Mouse (Mus musculus) embryonic facial prominence, embryonic 11.5 days (tissue): ENCODE results near the gene Atp1a1. TPM values are rescaled to one million over a fixed set of nuclear protein-coding genes. Genes with fewer than 3 reads are reported as not detected.

Source experiments
- ATAC-seq: fragments of 200-750 bp; cut with Nextera tagmentation; replicated peaks from 2 replicates; pipeline ENCODE4 v1.8.0; 2017; ENCODE audit warnings: low read depth; ENCODE audit not compliant: insufficient number of reproducible peaks, low FRiP score, low TSS enrichment
- DNase-seq: peaks from one replicate; pipeline ENCODE4 v3.0.0-alpha.2; 2015; ENCODE audit warnings: low spot score
- H3K27ac ChIP-seq: fragments of 300-500 bp; sonication (generic); replicated peaks from 2 replicates; pipeline ENCODE4 v1.5.1; 2014; ENCODE audit warnings: mild to moderate bottlenecking, low read depth, low read length, control low read depth
- H3K27me3 ChIP-seq: fragments of 300-500 bp; sonication (generic); 2 replicates; pipeline ENCODE4 v1.6.1; 2014; ENCODE audit warnings: mild to moderate bottlenecking, low read length, moderate library complexity, mixed read lengths; ENCODE audit not compliant: control insufficient read depth, insufficient read depth
- H3K36me3 ChIP-seq: fragments of 300-500 bp; sonication (generic); replicated peaks from 2 replicates; pipeline ENCODE4 v1.6.1; 2014; ENCODE audit warnings: low read depth, mild to moderate bottlenecking, low read length, moderate library complexity, mixed read lengths; ENCODE audit not compliant: control insufficient read depth, insufficient read depth
- H3K4me1 ChIP-seq: fragments of 300-500 bp; sonication (generic); 2 replicates; pipeline ENCODE4 v1.6.1; 2014; ENCODE audit warnings: low read length, mixed read lengths; ENCODE audit not compliant: control insufficient read depth, insufficient read depth
- H3K4me2 ChIP-seq: fragments of 300-500 bp; sonication (generic); 2 replicates; pipeline ENCODE4 v1.6.1; 2014; ENCODE audit warnings: low read depth, mild to moderate bottlenecking, control low read depth, low read length, moderate library complexity
- H3K4me3 ChIP-seq: fragments of 300-500 bp; sonication (generic); 2 replicates; pipeline ENCODE4 v1.5.1; 2014; ENCODE audit warnings: low read depth, low read length, control low read depth
- H3K9ac ChIP-seq: fragments of 300-500 bp; sonication (generic); replicated peaks from 2 replicates; pipeline ENCODE4 v1.6.1; 2014; ENCODE audit warnings: mild to moderate bottlenecking, control low read depth, low read length
- H3K9me3 ChIP-seq: fragments of 300-500 bp; sonication (generic); replicated peaks from 2 replicates; pipeline ENCODE4 v1.6.1; 2016; ENCODE audit warnings: mild to moderate bottlenecking, low read length, inconsistent platforms, mixed read lengths; ENCODE audit not compliant: control insufficient read depth
- WGBS: fragments of 180-500 bp; shearing (Covaris S2); extraction: QIAGEN DNeasy Blood & Tissue Kit; methylation state at CpG from one replicate; pipeline ENCODE4 v1.1.7; 2014; 5-methylcytosine and 5-hydroxymethylcytosine counted together
- polyA plus RNA-seq: library from polyadenylated mRNA; unstranded; fragments of >200 nt; fragmentation: Nextera tagmentation; extraction: Ambion mirVana; gene quantifications from 2 replicates; pipeline ENCODE4 v1.2.1, GENCODE M21; 2014

Gene Atp1a1
- polyA plus RNA-seq, 1 experiment from 2014 or later = 87.9 TPM

DNA sequence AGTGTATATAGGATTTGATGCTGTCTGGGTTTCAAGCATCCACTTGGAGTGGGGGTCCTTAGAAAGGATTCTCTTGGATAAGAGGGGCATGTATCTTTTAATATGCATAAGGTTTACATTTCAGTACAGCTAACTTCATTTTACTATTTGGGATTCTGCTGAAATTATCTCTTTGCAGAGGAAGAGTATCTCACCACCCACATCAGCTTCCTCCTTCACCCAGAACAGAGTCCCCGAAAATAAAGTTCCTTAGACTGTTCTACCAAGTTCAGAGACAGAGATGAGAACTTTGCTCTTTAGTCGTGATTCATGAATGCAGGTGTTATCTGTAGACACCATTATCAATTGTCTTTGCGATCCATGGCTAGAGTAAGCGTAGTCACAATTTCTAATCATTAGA lies 14.5 kb upstream of the Atp1a1 start:
- Histone ChIP-seq H3K27ac (no peak overlapping the region), H3K4me1 (no peaks in the 10 kb centered on the region), H3K9me3 (no peaks in the 10 kb centered on the region), H3K36me3 (no peaks in the 10 kb centered on the region), H3K9ac (no peak overlapping the region), H3K27me3 (no peaks in the 10 kb centered on the region), H3K4me3 (no peak overlapping the region), H3K4me2 (no peak overlapping the region)
- ATAC-seq (no peak), DNase-seq (no peak)
- 82% methylated on average over 4 of the region's 4 CpGs for WGBS

DNA sequence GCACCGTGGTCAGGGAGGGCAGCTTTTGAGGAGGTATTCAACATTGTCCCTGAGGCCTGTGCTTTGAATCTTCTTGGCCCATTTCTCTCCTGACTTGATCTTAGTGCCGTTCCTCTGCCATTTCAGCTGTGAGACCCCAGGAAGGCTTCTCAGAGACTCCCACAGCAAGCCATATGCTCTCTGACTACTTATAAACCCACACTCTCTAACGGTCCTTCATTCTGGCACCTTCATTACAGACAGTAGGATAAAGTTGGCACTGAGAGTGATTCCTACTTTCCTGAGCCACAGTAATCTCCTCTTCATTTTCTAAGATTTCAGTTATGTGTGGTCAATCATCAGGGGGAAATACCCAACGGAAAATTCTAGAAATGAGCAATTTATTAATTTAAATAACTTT lies 14.0 kb upstream of the Atp1a1 start:
- no peak overlapping the region for H3K4me3 ChIP-seq
- ATAC-seq (no peak), DNase-seq (no peak)
- H3K9me3 ChIP-seq = no peaks in the 10 kb centered on the region
- no peak overlapping the region for H3K4me2 ChIP-seq
- no peaks in the 10 kb centered on the region for H3K4me1 ChIP-seq
- H3K36me3 ChIP-seq = no peaks in the 10 kb centered on the region
- 84% methylated on average over 4 of the region's 4 CpGs for WGBS
- no peaks in the 10 kb centered on the region for H3K27me3 ChIP-seq
- no peak overlapping the region for H3K9ac ChIP-seq
- H3K27ac ChIP-seq = no peak overlapping the region

DNA sequence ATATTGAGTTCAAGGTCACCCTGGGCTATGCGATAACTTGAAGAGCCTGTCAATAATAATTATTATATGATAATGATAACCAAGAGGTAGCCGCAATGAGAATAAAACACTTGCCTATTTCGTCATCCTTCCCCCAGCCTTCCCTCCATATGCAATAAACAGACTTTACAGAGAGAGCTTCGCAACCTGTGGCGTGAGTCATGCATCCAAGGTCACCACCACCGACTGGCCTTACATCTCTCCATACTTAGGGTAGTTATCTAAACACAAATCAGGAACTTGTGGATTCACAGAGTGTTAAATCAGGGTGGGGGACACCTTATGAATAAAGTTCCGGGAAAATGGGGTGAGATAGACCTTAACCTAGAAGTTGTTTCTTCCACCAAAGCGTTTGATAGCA lies 13.0 kb upstream of the Atp1a1 start:
- WGBS = 88% methylated on average over 8 of the region's 8 CpGs
- H3K4me1 ChIP-seq = no peaks in the 10 kb centered on the region
- no peak overlapping the region for H3K4me3 ChIP-seq
- DNase-seq (no peak), ATAC-seq (no peak)
- no peaks in the 10 kb centered on the region for H3K27me3 ChIP-seq
- no peaks in the 10 kb centered on the region for H3K9me3 ChIP-seq
- no peak overlapping the region for H3K4me2 ChIP-seq
- H3K9ac ChIP-seq = no peak overlapping the region
- H3K27ac ChIP-seq = no peak overlapping the region
- H3K36me3 ChIP-seq = no peaks in the 10 kb centered on the region

DNA sequence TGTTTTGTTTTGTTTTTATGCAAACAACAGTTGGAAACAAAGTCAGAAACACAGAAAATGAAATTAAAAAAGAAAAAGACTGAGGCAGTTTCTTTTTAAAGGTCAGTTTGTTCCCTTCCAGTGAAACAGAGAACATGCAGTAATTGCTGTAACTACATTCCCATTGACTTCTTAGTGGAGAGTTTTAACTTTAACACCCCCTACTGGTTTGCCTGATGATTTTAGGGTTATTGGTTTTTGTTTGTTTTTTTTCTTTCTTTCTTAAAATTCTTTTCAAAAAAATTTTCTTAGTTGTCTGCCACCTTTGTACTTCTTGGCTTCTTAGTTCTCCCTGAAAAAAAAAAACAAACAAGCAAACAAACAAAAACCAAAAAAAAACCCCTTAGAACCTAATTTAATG lies 12.5 kb upstream of the Atp1a1 start:
- no peaks in the 10 kb centered on the region for H3K27me3 ChIP-seq
- ATAC-seq (no peak), DNase-seq (no peak)
- H3K27ac ChIP-seq = no peak overlapping the region
- H3K4me3 ChIP-seq = no peak overlapping the region
- no peaks in the 10 kb centered on the region for H3K36me3 ChIP-seq
- no peak overlapping the region for H3K9ac ChIP-seq
- H3K4me1 ChIP-seq = no peaks in the 10 kb centered on the region
- no peaks in the 10 kb centered on the region for H3K9me3 ChIP-seq
- no peak overlapping the region for H3K4me2 ChIP-seq

DNA sequence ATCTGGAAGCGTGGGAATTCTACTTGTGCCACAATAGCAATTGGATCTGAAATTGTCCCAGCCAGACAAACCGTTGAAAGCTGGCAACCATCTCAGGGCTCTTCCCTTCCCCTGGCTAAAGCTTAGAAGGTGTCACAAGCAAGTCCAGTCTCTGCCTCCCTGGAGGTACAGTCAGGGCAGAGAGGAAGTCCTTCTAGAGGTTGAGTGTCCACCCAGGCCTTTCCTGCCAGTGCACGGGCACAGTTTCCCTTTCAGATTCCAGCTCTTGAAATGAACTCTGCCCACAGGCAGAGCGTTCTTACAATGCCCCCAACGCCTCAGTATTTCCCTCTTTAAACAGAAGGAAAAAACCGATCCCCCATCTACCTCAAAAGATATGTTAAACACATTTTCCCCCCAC lies 11.4 kb upstream of the Atp1a1 start:
- Histone ChIP-seq H3K9ac (no peak overlapping the region), H3K36me3 (no peaks in the 10 kb centered on the region), H3K27ac (no peak overlapping the region), H3K4me1 (no peaks in the 10 kb centered on the region; the same call in 1 of the 2 replicates), H3K4me2 (no peak overlapping the region), H3K9me3 (no peaks in the 10 kb centered on the region), H3K27me3 (no peaks in the 10 kb centered on the region), H3K4me3 (no peak overlapping the region)
- DNase-seq = no peak
- WGBS = 82% methylated on average over 6 of the region's 6 CpGs
- ATAC-seq = no peak

DNA sequence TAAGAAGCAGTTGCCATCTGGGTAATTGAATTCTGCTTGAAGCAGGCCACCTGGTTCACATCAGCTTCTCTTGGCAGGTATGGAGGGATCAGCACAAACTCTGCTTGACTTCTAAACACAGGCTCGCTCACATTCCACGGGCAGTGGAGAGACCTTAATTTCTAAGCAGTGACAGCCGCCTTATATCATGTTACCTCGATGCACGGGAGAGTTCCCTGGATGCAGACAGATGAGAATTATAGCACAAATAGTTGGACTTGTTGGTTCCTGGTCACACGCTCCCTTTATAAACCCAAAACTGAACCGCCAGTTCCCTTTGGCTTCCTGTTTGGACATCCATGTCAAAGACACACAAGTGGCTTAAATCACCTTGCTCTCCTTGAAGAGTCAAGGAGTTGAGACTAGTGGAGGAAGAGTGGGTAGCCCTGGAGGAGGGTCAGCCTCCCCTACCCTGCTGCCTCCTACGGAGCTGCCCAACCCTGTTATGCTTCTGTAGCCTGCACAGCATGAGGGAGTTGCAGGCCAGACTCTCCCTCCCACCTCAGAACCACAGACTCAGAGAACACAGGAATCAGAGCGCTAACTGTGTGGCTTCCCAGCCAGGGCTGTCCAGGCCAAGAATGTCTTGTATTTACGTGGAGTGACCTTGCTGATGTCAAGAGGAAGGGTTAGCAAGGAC lies 7.5 kb upstream of the Atp1a1 start:
- Histone ChIP-seq H3K9me3 (no peaks in the 10 kb centered on the region), H3K27me3 (no peaks in the 10 kb centered on the region), H3K4me1 (no peaks in the 10 kb centered on the region; the same call in 1 of the 2 replicates), H3K9ac (no peak overlapping the region), H3K4me3 (no peak overlapping the region), H3K4me2 (no peak overlapping the region), H3K27ac (peak overlapping the region; percentile 43), H3K36me3 (no peaks in the 10 kb centered on the region)
- peak; percentile 79 for ATAC-seq
- peak; percentile 85 for DNase-seq
- 32% methylated on average over 10 of the region's 10 CpGs for WGBS

DNA sequence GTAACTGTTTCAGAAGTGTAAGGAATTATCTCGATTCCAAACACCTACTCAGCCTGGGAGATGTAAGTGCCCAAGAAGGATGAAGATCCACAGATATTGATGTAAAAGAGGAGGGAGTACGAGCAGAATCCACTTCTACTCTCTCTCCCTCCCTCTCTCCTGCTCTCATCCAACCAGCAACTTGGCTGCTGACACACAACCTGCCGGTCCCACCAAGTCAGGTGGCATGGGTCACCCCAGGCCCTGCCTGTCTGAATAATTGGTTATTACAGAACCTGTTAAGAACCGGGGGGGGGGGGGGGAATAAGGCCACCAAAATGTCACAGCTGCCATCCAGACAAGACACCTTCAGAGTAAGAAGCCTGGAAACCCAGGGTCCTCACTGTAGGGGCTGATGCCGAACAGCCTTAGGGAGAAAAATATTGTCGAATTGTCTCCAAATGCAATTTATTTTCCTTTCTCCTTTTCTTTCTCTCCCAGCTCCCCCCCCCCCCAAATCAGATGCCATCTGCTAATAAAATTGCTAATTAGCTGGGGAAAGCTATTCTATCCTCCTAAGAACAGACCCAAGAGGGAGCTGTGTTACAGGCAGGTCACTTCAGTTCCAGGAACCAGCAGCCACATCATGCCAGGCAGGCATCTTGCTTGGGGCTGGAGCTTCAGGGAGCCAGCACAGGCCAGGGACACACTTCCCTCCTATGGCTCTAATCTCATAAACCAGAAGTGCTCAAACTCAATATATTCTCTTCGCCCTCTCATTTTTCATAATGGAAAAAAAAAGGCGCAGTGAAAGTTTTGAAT lies 6.7 kb upstream of the Atp1a1 start:
- H3K9me3 ChIP-seq = no peaks in the 10 kb centered on the region
- H3K36me3 ChIP-seq = no peaks in the 10 kb centered on the region
- H3K4me2 ChIP-seq = no peak overlapping the region
- WGBS = 55% methylated on average over 8 of the region's 8 CpGs
- H3K9ac ChIP-seq = no peak overlapping the region
- H3K27me3 ChIP-seq = no peaks in the 10 kb centered on the region
- H3K4me3 ChIP-seq = no peak overlapping the region
- ATAC-seq = peak; percentile 34; the same call in 1 of the 2 replicates
- H3K4me1 ChIP-seq = no peaks in the 10 kb centered on the region; the same call in 1 of the 2 replicates
- DNase-seq = no peak
- no peak overlapping the region; the same call in 1 of the 2 replicates for H3K27ac ChIP-seq

DNA sequence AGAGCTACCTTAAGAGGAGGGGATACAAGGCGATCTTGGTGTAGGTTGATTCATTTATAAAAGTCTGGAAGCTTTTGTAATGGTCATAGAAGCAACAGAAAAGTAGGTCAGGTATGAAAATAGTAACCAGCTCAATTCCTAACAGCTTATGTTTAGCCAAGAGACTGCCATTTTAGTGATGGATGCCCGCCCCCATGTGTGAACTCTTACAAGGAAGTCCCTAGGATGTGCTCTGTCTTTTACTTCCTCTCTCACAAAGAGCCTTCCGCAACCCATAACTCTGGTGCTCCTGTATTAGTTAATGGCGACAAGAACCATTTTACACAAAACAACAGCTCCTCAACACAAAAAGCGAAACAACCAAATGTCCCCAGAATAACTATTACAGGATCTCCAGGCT lies 4.8 kb upstream of the Atp1a1 start:
- H3K4me1 ChIP-seq = no peaks in the 10 kb centered on the region; the same call in 1 of the 2 replicates
- H3K27me3 ChIP-seq = no peaks in the 10 kb centered on the region
- H3K4me2 ChIP-seq = no peak overlapping the region
- no peak overlapping the region for H3K9ac ChIP-seq
- no peaks in the 10 kb centered on the region for H3K9me3 ChIP-seq
- ATAC-seq (no peak), DNase-seq (no peak)
- H3K4me3 ChIP-seq = no peak overlapping the region
- no peak overlapping the region for H3K27ac ChIP-seq
- H3K36me3 ChIP-seq = no peaks in the 10 kb centered on the region
- 92% methylated on average over 5 of the region's 5 CpGs for WGBS
